Comparison of ENCODE assay signal across 13 mouse cellular contexts in genomic region chr17:64788301-64788700, GRCm38 (mm10). TPM values are rescaled to one million over a fixed set of nuclear protein-coding genes. Genes with fewer than 3 reads are reported as not detected.
DNase-seq lines count a peak whose midpoint lies in the region.
"Had no signal": no experiment of that assay in that cellular context is flagged by ENCODE, and none has a peak within 500 bp of the region (broad histone marks: within the 10 kb centered on the region; RNA-seq: fewer than 3 reads in every experiment).

No protein-coding gene starts in this region.

- peak; percentile 44 for DNase-seq in heart, adult 11 months
- DNase-seq in heart, adult 18-20 months, result no peak
- DNase-seq in lung, postnatal 36 days, result peak; percentile 7
- DNase-seq in lung, postnatal 14 days, result no peak
- no peak for DNase-seq in thymus, postnatal 25 days
- DNase-seq: adrenal gland, adult 8-10 months; adrenal gland, postnatal 14 days; adrenal gland, postnatal 36 days; cerebellum, adult 11-12 months; cerebellum, postnatal 25 days; forebrain, postnatal 0 days had no signal

RNA-seq across cellular contexts. Expression of gene 4930583I09Rik, which starts 47.6 kb away (rescaled TPM):
- not detected for total RNA-seq in heart, adult 18-20 months (2021)
- total RNA-seq: adrenal gland, adult 18-20 months; adrenal gland, adult 8-10 months; adrenal gland, postnatal 14 days; adrenal gland, postnatal 36 days; forebrain, postnatal 0 days; G1E had no signal

Comparison
In these comparisons a context has a peak if more than half of its experiments do, and no peak if none do; other contexts are left out.
1. DNase-seq: peak in heart, adult 11 months (single experiment) and lung, postnatal 36 days (single experiment); none in heart, adult 18-20 months (0 of 2), lung, postnatal 14 days (single experiment) and thymus, postnatal 25 days (single experiment).